In the genomic region with DNA sequence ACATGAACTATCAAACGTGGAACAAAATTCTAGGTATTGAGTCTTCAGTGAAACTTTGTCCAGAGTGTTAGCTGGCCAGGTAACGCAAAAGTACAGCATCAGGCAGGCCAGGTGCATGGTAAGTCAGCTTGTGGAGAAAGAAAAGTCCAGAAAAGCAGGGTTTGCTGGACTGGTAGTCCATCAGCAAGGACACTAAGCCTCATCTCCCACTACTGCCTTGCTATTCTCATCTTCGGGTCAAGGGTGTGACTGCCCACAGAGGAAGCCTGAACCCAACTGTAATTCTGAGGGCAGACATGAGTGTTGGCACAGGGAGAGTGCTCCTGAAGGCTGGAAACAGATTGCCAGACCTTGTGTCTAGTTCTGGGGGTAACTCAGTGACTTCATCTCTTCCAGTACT, we compare ENCODE assay signal across 20 mouse cellular contexts.
DNase-seq lines count a peak whose midpoint lies in the region; ATAC-seq lines count a peak whose summit lies in the region.
"Had no signal": no experiment of that assay in that cellular context is flagged by ENCODE, and none has a peak within 500 bp of the region (broad histone marks: within the 10 kb centered on the region; RNA-seq: fewer than 3 reads in every experiment).

No protein-coding gene starts in this region.

- DNase-seq in heart, adult 11 months: peak; percentile 64
- DNase-seq in heart, postnatal 36 days: no peak
- DNase-seq in heart, embryonic 10.5 days (ENCODE audit: low spot score): peak; percentile 64
- no peak for DNase-seq in heart, adult 18-20 months
- peak; percentile 28 for DNase-seq in midbrain, embryonic 11.5 days (ENCODE audit: low spot score, missing footprints)
- DNase-seq in midbrain, embryonic 10.5 days (ENCODE audit: low spot score): no peak
- DNase-seq: adrenal gland, adult 2 months; adrenal gland, adult 8-10 months; adrenal gland, postnatal 10 days; adrenal gland, postnatal 14 days; adrenal gland, postnatal 25 days; adrenal gland, postnatal 36 days; B cell, adult 2 months; cerebellum, adult 11 months; cerebellum, adult 11-12 months; cerebellum, adult 18-20 months had no signal

- no peak overlapping the region for H3K9ac ChIP-seq in midbrain, embryonic 11.5 days (ENCODE audit: low read length)

- peaks cover 15% of the 10 kb centered on the region for H3K4me1 ChIP-seq in heart, embryonic 10.5 days
- no peaks in the 10 kb centered on the region for H3K4me1 ChIP-seq in midbrain, embryonic 11.5 days (ENCODE audit: control insufficient read depth, insufficient read depth, low read length)
- H3K4me1 ChIP-seq in midbrain, embryonic 10.5 days: peaks cover 17% of the 10 kb centered on the region; the same call in 1 of the 2 replicates

- intact Hi-C loops in heart, postnatal 36 days (cut with DNase I): no loop called here

- WGBS in heart, embryonic 10.5 days: 83% methylated on average over 3 of the region's 3 CpGs
- 85% methylated on average over 3 of the region's 3 CpGs for WGBS in midbrain, embryonic 11.5 days
- 85% methylated on average over 3 of the region's 3 CpGs for WGBS in midbrain, embryonic 10.5 days

- no peaks in the 10 kb centered on the region for H3K9me3 ChIP-seq in heart, embryonic 10.5 days
- H3K9me3 ChIP-seq in midbrain, embryonic 11.5 days (ENCODE audit: control insufficient read depth, low read length): no peaks in the 10 kb centered on the region
- H3K9me3 ChIP-seq in midbrain, embryonic 10.5 days (replicated peaks): no peaks in the 10 kb centered on the region

- H3K36me3 ChIP-seq in heart, embryonic 10.5 days: no peaks in the 10 kb centered on the region
- H3K36me3 ChIP-seq in midbrain, embryonic 11.5 days (ENCODE audit: control insufficient read depth, insufficient read depth, low read length): no peaks in the 10 kb centered on the region
- H3K36me3 ChIP-seq in midbrain, embryonic 10.5 days: no peaks in the 10 kb centered on the region
- H3K36me3 ChIP-seq: G1E had no signal

- no peak overlapping the region for H3K27ac ChIP-seq in heart, embryonic 10.5 days
- no peak overlapping the region for H3K27ac ChIP-seq in midbrain, embryonic 11.5 days (ENCODE audit: low read depth, low read length)
- no peak overlapping the region for H3K27ac ChIP-seq in midbrain, embryonic 10.5 days (replicated peaks)

- ATAC-seq in midbrain, embryonic 11.5 days (ENCODE audit: low FRiP score): no peak
- ATAC-seq: activated CD4-positive, CD25-positive, alpha-beta regulatory T cell, adult 4 months; CD4-positive, CD25-positive, alpha-beta regulatory T cell, adult 4 months; Patski had no signal

- H3K4me3 ChIP-seq in heart, embryonic 10.5 days: no peak overlapping the region
- no peak overlapping the region for H3K4me3 ChIP-seq in midbrain, embryonic 11.5 days (ENCODE audit: low read depth, low read length)
- H3K4me3 ChIP-seq in midbrain, embryonic 10.5 days: no peak overlapping the region

- H3K27me3 ChIP-seq in heart, embryonic 10.5 days (ENCODE audit: insufficient read depth, poor library complexity, severe bottlenecking): peaks cover 69% of the 10 kb centered on the region
- no peaks in the 10 kb centered on the region for H3K27me3 ChIP-seq in midbrain, embryonic 11.5 days (ENCODE audit: control insufficient read depth, insufficient read depth, low read length)
- H3K27me3 ChIP-seq in midbrain, embryonic 10.5 days (ENCODE audit: low read depth, poor library complexity, severe bottlenecking): no peaks in the 10 kb centered on the region
- H3K27me3 ChIP-seq: Patski had no signal

- H3K4me2 ChIP-seq in midbrain, embryonic 11.5 days: no peak overlapping the region

Comparison
In these comparisons a context has a peak if more than half of its experiments do, and no peak if none do; other contexts are left out.
1. DNase-seq: peak in heart, adult 11 months (single experiment), heart, embryonic 10.5 days (single experiment) and midbrain, embryonic 11.5 days (single experiment); none in heart, postnatal 36 days (0 of 2), heart, adult 18-20 months (0 of 2) and midbrain, embryonic 10.5 days (single experiment).